Mouse (Mus musculus) thymus, adult 2 months (tissue): ENCODE measurements around the gene Siglece. TPM values are rescaled to one million over a fixed set of nuclear protein-coding genes. Genes with fewer than 3 reads are reported as not detected.
A peak's percentile ranks its signal among the peaks of the same experiment; 100 is the strongest.
"Not testable (repeated sequence)": the region's sequence is repeated elsewhere in the genome, so short reads cannot be mapped to it uniquely, and the experiment has no call there.

ENCODE experiments used
- DNase-seq: peaks from one replicate; pipeline ENCODE4 v3.0.0; 2021
- H3K27ac ChIP-seq: fragments of 200-500 bp; 2 replicates; pipeline ENCODE4 v1.5.1; 2012; ENCODE audit warnings: low read length, control low read depth; ENCODE audit not compliant: control insufficient read depth, insufficient read depth
- H3K27me3 ChIP-seq: fragments of 200-500 bp; 2 replicates; pipeline ENCODE4 v1.6.1; 2012; ENCODE audit warnings: mild to moderate bottlenecking, low read length, moderate library complexity, mixed read lengths; ENCODE audit not compliant: control insufficient read depth, insufficient read depth
- H3K36me3 ChIP-seq: fragments of 200-500 bp; 2 replicates; pipeline ENCODE4 v1.6.1; 2012; ENCODE audit warnings: mild to moderate bottlenecking, low read length, moderate library complexity; ENCODE audit not compliant: control insufficient read depth, insufficient read depth
- H3K4me1 ChIP-seq: fragments of 200-500 bp; replicated peaks from 2 replicates; pipeline ENCODE4 v1.6.1; 2012; ENCODE audit warnings: low read length; ENCODE audit not compliant: control insufficient read depth, insufficient read depth
- H3K4me3 ChIP-seq: fragments of 200-500 bp; 2 replicates; pipeline ENCODE4 v1.5.1; 2012; ENCODE audit warnings: mild to moderate bottlenecking, low read length, control low read depth, moderate library complexity; ENCODE audit not compliant: control insufficient read depth, insufficient read depth
- CTCF ChIP-seq: fragments of 200-500 bp; IDR thresholded peaks from 2 replicates; pipeline ENCODE4 v1.5.1; 2012; ENCODE audit warnings: mild to moderate bottlenecking, control low read depth, low read length, moderate library complexity, borderline replicate concordance; ENCODE audit not compliant: control insufficient read depth, poor library complexity, insufficient read depth; ENCODE audit errors: extremely low read depth
- POLR2A ChIP-seq: fragments of 200-500 bp; IDR thresholded peaks from 2 replicates; pipeline ENCODE4 v1.6.1; 2012; ENCODE audit warnings: mild to moderate bottlenecking, low read length, control low read depth, moderate library complexity; ENCODE audit not compliant: control insufficient read depth, poor library complexity, insufficient read depth; ENCODE audit errors: extremely low read depth
- WGBS: fragments of 180-500 bp; shearing (Covaris S2); methylation state at CpG from one replicate; pipeline ENCODE4 v1.1.7; 2018; 5-methylcytosine and 5-hydroxymethylcytosine counted together
- polyA plus RNA-seq: library from polyadenylated mRNA; depleted of rRNA; stranded (reverse); fragments of >200 nt; gene quantifications from 2 replicates; pipeline ENCODE4 v1.2.3, GENCODE M21; 2012; rRNA removed

Siglece gene
- polyA plus RNA-seq, result 2.5 and 2.8 TPM in 2 replicates

DNA sequence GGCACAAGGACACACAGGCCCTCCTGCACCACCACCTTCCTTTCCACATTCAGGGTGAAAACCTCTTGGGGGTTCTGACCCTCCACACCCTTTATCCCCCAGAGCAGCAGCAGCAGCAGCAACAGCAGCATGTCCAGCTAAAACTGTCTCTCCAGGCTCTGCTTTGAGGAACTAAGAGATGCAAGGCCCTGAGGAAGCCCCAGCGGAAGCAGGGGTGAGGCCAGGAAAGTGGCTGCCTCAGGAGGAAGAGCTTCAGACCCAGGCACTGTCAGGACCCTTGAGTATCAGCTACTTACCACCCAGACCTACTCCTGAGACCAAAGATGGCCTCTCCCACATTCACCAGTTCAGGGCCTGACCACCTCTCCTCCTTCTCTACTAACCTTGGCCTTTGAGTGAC lies at the start of gene Siglece:
TSS of gene Siglece (minus strand) at position 160 of the 400 bp plus-strand sequence.
- 47% methylated on average over 1 of the region's 1 CpGs for WGBS
- Histone ChIP-seq H3K4me3 (no peak within 1 kb of the TSS), H3K27ac (no peak within 1 kb of the TSS), H3K4me1 (no peaks in the 10 kb centered on the region; the same call in 1 of the 2 replicates), H3K27me3 (no peaks in the 10 kb centered on the region), H3K36me3 (no peaks in the 10 kb centered on the region)
- no peak for TF ChIP-seq POLR2A
- DNase-seq, result no peak

DNA sequence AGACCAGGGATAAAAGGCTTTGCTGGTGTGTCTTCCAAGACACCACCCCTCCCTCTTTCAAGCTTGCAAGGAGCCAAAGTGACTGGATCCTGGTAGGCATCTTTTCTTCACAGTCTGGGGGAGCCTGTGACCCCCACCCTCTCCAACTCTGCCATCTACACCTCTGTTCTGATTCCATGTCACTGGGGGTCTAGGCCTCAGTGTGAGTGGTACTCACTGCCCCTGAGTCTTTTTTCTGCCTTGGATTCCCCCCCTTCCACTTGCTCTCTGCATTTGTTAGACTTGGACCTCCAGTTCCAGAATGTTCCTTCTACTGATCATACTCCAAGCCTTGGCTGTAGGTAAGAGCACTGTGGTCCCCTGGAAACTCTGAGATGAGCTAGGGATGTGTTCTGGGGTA lies 30.2 kb upstream of the Siglece start, which contains the start of gene Klk14:
TSS of gene Klk14 (plus strand) at position 301 of the 400 bp plus-strand sequence.
- no peak for DNase-seq
- Histone ChIP-seq H3K36me3 (no peaks in the 10 kb centered on the region), H3K27ac (no peak within 1 kb of the TSS), H3K4me1 (no peaks in the 10 kb centered on the region), H3K4me3 (no peak within 1 kb of the TSS), H3K27me3 (no peaks in the 10 kb centered on the region)
- TF ChIP-seq POLR2A, result no peak
- TF ChIP-seq CTCF, result no peak

DNA sequence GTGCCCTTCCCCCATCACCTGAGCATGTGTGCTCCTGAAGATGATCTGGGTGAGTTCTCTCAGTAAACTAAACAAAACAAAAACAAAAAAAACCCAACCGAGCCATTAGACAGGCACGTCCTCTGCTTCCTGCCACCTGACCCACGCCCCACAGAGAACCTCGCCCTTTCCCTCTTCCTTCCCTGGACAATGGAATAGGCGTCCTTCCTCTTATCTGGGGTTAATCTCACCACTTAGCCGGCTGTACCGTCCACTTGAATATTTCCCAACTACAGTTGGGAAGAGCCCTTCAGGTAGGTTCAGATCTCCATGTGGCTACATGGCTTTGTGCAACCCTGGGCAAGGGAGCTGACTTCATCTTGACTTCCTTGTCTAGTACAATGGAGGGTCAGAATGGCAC lies 25.1 kb upstream of the Siglece start:
- DNase-seq, result no peak
- no peaks in the 10 kb centered on the region for H3K4me1 ChIP-seq
- no peaks in the 10 kb centered on the region for H3K27me3 ChIP-seq
- 29% methylated on average over 7 of the region's 7 CpGs for WGBS
- TF ChIP-seq CTCF (no peak), POLR2A (no peak)
- no peak overlapping the region for H3K4me3 ChIP-seq
- no peak overlapping the region for H3K27ac ChIP-seq
- no peaks in the 10 kb centered on the region for H3K36me3 ChIP-seq

DNA sequence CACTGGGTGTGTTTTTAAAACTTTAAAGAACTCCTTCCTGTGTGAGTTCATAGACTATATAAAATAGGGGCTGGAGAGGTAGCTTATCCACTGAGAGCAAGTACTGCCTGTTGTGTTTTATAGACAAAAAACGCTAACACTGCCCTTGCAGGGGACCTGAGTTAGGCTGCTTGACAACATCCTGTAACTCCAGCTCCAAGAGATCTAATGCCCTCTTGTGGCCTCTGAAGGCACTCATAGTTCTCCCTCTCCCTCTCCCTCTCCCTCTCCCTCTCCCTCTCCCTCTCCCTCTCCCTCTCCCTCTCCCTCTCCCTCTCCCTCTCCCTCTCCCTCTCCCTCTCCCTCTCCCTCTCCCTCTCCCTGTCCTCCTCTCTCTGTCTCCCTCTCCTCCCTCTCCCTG lies 22.6 kb upstream of the Siglece start:
- H3K27me3 ChIP-seq, H3K4me1 ChIP-seq, DNase-seq, H3K27ac ChIP-seq, H3K36me3 ChIP-seq, H3K4me3 ChIP-seq: not testable (repeated sequence)
- WGBS, result 14% methylated on average over 1 of the region's 1 CpGs

DNA sequence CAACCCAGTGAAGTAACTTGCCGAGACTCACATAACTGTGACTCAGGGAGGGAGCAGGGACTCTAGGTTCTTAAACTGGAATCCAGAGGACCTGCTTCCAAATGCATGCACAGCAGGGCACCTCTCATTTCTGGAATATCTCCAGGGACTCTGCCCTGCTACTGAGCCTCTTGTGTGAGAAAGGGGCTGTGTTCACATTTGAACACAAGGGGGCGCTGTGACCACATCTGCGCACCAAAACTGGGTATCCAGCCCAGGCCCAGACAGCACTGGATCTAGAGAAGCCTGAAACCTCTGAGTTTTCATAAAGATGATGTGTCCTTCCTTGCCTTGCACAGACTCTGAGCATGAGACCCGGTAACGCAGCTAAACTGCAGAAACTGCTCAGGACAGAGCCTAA lies 21.0 kb upstream of the Siglece start:
- 43% methylated on average over 5 of the region's 5 CpGs for WGBS
- DNase-seq, result peak; percentile 51

DNA sequence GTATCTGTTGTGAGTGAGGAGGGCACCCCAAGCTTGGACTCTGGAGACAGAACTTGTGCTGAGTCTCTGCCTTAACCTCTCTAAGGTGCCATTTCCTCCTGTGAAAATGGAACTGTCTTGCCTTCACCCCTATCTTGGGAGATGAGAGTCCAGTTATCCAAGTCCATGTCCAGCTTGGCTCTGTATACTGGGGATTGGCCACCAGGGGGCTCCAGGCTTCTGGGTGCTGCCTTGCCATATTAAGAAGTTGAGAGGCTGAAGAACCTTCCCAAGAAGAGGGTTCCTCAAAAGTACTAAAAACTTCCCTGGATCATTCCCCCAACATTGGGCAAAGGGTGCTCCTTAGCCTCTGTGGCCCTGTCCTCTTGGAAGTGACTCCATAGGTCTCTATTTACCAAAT lies 18.6 kb upstream of the Siglece start:
- no peak for TF ChIP-seq POLR2A
- no peak for TF ChIP-seq CTCF
- peak; percentile 40 for DNase-seq
- H3K27me3 ChIP-seq, result no peaks in the 10 kb centered on the region

More for the DNA sequence above, 21.0 kb upstream of the Siglece start:
- peaks cover 10% of the 10 kb centered on the region; the same call in 1 of the 2 replicates for H3K36me3 ChIP-seq
- no peak overlapping the region for H3K27ac ChIP-seq
- no peaks in the 10 kb centered on the region for H3K4me1 ChIP-seq
- TF ChIP-seq CTCF (peak; percentile 65; the same call in 1 of the 2 replicates), POLR2A (no peak)
- no peaks in the 10 kb centered on the region for H3K27me3 ChIP-seq
- H3K4me3 ChIP-seq, result no peak overlapping the region

DNA sequence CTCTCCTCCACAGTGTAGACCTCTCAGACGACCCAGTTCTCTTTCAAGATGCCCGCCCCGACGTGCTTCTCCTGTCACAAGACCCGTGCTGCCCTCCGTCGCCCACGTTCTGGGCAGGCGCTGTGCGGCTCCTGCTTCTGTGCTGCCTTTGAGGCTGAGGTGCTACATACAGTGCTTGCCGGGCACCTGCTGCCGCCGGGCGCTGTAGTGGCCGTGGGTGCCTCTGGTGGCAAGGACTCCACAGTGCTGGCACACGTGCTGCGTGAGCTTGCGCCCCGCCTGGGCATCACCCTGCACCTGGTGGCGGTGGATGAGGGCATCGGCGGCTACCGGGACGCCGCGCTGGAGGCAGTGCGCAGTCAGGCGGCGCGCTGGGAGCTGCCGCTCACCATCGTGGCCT lies 15.1 kb upstream of the Siglece start:
- Histone ChIP-seq H3K4me3 (no peak overlapping the region), H3K27ac (no peak overlapping the region), H3K4me1 (peaks cover 7% of the 10 kb centered on the region), H3K36me3 (peaks cover 10% of the 10 kb centered on the region; the same call in 1 of the 2 replicates), H3K27me3 (no peaks in the 10 kb centered on the region)
- WGBS, result 98% methylated on average over 32 of the region's 32 CpGs
- no peak for DNase-seq
- TF ChIP-seq CTCF (no peak), POLR2A (no peak)

More for the DNA sequence above, 18.6 kb upstream of the Siglece start:
- Histone ChIP-seq H3K36me3 (peaks cover 10% of the 10 kb centered on the region; the same call in 1 of the 2 replicates), H3K4me1 (no peaks in the 10 kb centered on the region), H3K4me3 (no peak overlapping the region), H3K27ac (no peak overlapping the region)
